Mouse (Mus musculus): Measurements from ENCODE around the gene Sun1.

DNA sequence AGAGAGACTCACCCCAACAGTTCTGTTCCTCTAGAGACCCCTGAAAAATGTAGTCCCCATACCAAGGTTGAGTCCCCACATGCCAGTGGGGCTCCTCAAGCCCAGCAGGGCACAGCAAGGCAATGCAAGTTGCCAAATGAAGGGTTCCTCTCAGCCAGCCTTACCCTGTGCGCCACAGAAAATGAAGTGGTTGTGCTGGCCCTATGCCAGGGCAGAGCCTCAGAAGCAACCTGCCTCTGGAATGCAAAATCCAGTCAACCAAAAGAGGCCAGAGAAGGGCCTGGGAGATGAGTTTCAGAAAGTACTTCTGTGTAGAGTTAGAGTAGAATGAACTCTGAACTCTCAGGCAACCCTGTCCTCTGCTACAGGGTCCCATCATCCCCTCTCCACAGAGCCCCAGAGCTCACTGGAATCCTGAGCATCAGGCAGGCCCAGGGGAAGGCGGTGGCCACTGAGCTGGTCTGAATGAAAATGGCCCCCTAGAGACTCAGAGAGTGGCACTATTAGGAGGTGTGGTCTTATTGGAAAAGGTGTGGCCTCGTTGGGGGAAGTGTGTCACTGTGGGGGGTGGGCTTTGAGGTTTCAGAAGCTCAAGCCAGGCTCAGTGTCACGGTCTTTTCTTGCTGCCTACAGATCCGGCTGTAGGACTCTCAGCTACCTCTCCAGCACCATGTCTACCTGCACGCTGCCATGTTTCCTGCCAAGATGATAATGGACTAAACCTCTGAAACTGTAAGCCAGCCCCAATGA is 91.5 kb downstream of the Sun1 start:
- TF ChIP-seq ETS1 (IDR thresholded peaks at IDR 0.05; ENCODE audit: low read depth, low read length) (no peak), CTCF (IDR thresholded peaks at IDR 0.05 in 2 of 3, conservative IDR thresholded peaks at IDR 0.05 in 1 of 3; ENCODE audit: control insufficient read depth in 1 of 3, insufficient read depth in 1 of 3, low read depth in 2 of 3, low read length in 3 of 3, poor library complexity in 1 of 3, severe bottlenecking in 1 of 3) (no peak), POLR2A (IDR thresholded peaks at IDR 0.05; ENCODE audit: control insufficient read depth in 1 of 2, insufficient read depth in 1 of 2, low read depth in 1 of 2, low read length in 2 of 2, poor library complexity in 1 of 2) (no peak), ZNF384 (IDR thresholded peaks at IDR 0.05; ENCODE audit: low read depth, low read length) (no peak), ELF1 (IDR thresholded peaks at IDR 0.05; ENCODE audit: low read depth, low read length) (no peak), BHLHE40 (IDR thresholded peaks at IDR 0.05; ENCODE audit: borderline replicate concordance, low read depth, low read length) (no peak), EP300 (IDR thresholded peaks at IDR 0.05; ENCODE audit: low read depth in 1 of 2, low read length in 2 of 2) (no peak), TCF12 (IDR thresholded peaks at IDR 0.05; ENCODE audit: low read depth, low read length) (no peak), ZKSCAN1 (IDR thresholded peaks at IDR 0.05; ENCODE audit: low read depth, low read length) (no peak), GATA1 (IDR thresholded peaks at IDR 0.05; ENCODE audit: low read depth, low read length) (no peak), ZC3H11A (IDR thresholded peaks at IDR 0.05; ENCODE audit: low read depth, low read length) (no peak)

All from MEL (cell line).